Mouse (Mus musculus): ENCODE measurements around the gene Chrm2.

Chrm2 gene

DNA sequence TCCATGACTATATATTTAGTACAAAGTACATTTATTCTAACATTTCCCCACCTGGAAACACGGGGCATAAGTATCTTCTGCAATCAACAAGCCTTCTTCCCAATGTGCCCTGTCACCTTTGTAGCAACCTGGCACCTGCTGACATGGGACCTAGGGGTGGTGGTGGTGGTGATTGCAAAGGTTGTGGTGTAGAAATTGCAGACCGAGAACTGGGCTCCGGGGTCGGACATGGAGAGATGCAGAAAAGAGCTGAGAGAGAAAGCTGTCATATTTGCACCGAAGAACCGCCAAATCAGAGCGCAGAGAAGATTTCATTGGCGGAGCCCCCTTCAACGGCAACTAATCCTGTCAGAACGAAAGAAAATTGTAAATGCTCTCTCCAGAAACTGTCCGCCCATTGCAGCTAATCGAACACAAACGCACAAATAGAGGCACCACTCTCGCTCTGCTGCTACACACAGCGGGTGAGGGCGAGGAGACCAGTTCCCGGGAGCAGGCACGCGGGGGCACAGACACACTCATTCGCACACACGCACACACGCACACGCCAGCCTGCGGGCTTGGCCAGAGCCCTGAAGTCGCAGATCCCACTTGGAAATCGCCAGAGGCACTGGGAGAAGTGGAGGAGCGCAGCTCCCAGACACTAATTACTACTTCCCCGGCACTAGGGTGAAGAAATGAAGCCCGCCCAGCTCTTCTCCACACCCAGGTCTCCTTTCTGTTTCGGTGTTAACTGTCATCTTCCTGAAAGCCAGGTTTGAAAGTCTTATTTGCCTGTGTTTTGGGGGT is at the start of gene Chrm2:
Gene Chrm2, plus strand, starts transcription at position 473 of the 789 bp plus-strand sequence.
- in situ Hi-C loops (cut with MboI, MseI), result no loop called here

DNA sequence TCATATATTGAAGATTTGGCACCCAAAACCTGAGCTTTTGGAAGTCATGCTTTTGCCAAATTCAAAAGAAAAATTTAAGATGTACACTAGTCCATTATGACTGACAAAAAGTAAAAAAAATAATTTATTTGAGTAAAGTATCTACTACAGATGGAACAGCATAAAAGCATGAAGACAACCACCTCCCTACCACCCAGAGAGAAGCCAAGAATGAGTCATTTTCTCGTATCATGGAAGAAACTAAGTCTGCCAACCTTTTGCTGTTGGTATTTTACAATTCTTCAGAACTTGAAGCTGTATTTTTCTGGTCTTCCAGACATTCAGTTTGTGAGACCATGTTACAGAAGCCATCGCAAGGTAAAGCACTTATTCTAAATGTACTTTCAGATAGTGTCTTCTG is 13.9 kb upstream of the Chrm2 start:
- in situ Hi-C loops (cut with MboI, MseI), result loop anchor here in 1 of 2 experiments (10.0 kb wide), 1 partner anchor 529 kb away; no protein-coding TSS in a partner anchor

DNA sequence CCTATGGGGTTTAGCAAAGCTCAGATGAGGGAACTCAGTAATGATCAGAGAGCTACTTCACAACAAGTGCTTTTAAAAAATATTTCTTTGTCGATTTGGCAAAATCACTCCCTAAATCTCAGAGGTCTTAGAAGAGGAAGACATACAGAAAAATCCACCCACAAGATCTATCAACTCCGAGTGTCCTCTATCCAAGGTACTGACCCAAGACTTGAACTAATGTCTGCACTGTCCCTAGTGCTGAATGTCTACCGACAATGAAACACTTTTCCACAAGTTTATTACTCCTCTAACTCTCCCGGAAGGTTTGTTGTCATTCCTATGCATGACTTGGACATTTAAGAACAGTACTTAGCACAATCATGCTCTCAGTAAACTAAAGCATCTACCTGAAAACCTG is 9.9 kb upstream of the Chrm2 start:
- in situ Hi-C loops (cut with MboI, MseI), result loop anchor here in 1 of 2 experiments (10.0 kb wide), 1 partner anchor 533 kb away; no protein-coding TSS in a partner anchor

DNA sequence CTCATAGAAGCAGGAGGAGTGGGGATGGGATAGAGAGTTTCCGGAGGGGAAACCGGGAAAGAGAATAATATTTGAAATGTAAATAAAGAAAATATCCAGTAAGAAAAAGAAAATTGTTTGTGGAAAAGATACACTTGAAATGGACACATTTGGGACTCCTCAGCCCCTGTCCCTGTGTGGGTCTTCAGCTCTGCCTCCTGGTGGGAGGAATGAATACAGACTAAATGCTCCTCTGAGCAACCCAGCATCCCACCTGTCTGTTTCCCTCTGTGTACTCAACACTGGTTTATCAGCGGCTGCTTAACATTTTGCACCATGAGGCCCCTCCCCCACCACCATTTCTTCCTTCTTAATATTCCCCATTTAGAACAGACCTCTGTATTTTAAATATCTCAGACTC is 3.8 kb upstream of the Chrm2 start:
- in situ Hi-C loops (cut with MboI, MseI), result no loop called here

DNA sequence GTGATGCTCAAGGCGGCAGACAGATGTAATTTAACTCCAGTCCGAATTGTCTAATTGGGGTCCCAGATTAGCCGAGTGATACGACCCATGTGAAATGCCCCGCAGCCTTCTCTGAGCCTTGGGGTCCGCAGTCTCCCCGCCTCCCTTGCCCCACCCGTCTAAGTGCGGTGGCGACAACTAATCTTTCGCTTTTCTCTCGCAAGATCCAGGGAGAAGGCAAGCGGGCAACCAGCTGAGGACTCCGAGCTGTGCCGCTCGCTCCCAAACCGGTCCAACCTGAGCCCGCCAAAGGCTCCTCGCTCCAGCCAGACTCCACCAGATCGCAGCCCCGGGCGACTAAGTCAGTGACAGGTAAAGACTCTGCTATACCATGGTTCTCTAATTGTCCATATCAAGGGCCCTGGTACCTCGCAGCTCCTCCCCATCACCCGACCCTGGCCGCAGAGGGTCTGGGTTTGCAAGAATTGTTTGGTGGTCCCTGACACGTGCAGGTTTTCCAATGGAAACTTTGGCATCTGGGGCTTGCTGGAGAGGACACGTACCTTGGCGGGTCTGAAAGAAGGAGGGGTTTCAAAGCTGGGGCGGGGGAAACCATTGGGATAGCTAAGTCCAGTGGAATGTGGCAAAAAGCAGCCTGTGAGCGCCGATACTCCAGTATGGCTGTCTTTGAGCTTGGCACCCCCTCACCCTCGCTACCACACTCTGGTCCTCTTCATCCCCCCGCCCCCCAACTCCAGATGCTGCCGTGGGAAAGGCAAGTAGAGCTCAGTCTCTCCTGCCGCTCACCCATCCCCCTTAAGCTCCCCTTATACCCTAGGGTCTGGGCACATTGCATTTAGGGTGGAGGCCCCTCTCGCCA is 746 bp downstream of the Chrm2 start:
- in situ Hi-C loops (cut with MboI, MseI), result no loop called here

DNA sequence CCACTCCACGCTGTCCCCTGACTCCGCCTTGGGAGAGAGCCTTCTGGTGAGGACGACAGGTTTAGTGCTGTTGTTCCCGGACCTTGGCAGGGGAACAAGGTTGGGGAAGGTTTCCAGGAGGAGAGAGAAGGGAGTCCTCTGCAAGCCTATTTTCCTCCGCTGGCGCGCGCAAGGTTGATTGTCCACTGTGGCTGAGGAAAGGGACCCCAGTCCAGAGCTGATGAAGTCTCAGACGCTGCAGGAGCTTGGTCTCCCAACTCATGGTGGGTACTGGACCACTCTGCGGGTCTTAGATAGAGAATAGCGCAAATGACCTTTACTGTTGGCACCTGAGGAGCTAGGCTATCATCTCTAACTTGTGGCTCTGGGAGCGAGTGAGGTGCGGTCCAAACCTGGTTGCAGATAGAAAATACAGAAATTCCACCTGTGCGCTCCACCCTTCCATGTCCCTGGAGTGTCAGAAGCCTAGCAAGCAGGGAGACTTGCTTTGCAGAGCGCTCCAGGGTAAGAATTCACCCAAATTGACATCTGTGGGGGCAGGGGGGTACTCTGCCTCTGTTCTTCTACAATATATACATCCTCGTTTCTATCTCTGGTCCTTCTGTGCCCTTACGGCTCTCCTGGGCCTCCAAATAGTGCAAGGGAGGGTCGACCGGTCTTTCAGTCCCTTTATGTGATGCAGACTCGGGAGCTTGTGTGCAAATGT is 1.5 kb downstream of the Chrm2 start:
- in situ Hi-C loops (cut with MboI, MseI), result no loop called here

DNA sequence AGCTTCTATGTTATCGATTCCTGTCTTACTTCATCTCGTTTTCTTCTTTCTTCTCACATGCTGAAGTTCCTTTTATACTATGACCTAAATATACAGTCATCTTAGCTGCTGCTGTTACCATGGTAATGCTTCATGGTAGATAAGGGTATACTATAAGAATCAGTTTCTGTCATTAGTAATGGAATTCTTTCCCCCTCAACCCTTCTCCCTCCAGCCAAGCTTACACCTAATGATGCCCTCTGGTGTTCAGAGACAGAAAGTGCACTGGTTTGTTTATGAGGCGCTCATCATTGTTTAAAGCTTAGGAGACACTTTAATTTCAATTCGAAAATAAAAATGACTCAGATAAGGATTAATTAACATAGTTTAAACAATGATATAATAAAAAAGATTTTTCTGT is 5.8 kb downstream of the Chrm2 start:
- in situ Hi-C loops (cut with MboI, MseI), result no loop called here

DNA sequence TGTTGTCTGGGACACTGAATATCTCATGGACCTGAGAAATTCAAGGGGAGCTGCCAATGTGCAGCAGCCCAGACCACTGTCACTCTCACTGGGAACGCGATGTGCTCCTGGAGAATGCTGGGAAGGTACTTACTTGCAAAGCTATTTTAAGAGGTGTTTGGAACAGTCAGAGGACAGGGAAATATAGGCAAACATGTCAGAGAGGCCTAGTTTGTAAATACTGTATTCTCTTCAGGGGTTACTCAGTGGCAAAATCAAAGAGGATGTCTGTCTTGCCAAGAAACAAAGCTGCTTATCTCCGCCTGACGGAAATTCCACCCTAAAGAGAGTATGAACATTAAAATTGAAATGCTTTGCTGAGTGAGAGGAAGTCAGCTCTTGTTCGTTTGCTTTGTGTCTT is 17.3 kb downstream of the Chrm2 start:
- in situ Hi-C loops (cut with MboI, MseI), result no loop called here

DNA sequence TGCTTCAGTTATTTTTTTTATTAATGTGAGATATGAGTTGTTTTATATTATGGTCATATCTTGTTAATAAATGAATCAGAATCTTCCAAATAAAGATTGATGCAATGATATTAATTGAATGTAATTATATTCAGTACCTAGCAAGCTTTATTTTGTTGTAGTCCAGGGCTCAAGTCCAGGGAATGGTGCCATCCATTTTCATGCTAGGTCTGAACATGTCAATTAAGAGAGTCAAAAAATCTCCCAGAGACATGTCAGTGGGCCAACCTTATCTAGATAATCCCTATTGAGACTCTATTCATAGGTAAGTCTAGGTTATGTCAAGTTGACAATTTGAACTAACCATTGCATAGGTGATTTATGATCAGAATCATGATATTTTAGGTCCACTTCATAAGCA is 21.1 kb downstream of the Chrm2 start:
- in situ Hi-C loops (cut with MboI, MseI), result no loop called here

DNA sequence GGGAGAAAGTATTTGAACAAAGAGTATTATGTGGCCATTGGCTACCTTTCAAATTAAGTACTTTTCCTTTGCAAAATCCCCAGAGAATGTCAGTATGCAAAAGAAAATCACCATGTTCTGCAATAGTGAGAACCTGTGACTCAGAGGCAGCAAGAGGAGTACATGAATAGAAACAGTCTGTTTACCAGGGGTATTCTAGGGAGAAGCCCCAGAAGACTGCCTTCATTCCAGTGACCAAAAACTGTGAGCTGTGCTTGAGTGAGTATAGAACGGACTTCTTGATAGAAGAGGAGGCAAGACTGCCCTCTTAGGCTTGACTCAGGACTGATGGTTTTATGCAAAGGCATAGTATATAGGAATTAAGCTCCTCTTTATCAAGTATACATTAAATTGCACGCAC is 22.2 kb downstream of the Chrm2 start:
- in situ Hi-C loops (cut with MboI, MseI), result no loop called here

DNA sequence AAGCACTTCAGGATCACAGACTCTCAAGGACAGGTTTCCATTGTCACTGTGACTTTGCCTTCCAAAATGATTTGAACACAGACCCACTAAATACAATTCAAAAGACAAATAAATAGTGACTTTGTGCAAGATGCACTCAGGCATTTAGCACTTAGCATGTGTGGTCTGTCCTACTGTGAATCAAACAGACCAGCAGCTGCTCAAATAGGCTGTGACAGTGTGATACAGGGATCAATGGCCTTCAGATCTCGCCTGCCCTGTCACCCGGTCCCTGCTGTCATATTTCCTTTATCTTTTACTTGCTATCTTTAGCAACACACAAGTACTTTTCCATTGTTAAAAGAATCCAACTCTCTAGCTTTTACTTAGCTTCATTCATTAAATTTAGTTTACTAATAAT is 31.8 kb downstream of the Chrm2 start:
- in situ Hi-C loops (cut with MboI, MseI), result no loop called here

DNA sequence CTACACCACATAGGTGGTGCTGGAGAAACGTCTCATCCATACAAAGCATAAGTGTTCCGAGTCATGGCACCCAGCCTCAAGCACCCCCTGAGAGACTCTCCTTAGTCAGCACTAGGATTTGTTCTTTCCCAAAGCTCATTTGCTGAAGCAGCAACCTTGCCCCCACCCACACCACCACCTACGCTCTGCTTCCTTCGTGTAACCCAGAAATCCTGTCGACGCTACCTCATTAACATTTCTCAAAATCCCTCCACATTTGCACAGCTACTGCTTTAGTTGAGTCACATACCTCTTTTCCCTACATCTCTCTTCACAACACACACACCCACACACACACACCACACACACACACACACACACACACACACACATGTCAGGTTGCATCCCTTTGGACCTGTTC is 50.1 kb downstream of the Chrm2 start:
- in situ Hi-C loops (cut with MboI, MseI), result no loop called here

DNA sequence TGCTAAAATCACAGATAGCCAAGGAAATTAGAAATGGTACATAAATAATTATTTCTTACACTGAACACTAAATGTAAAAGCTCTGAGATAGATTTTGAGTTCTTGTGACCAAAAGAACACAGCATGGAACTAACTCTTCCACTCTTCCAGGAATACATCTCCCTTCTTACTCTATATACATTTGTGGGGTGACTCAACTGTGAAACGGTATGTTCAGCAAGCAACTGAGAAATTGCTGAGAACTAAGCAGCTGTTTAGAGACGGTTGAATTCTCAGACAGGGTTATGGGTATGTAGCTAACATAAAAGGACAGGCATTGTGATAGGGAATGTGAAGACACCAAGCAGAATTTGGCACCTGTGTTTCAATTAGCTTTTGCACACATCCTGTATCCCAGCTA is 51.3 kb downstream of the Chrm2 start:
- in situ Hi-C loops (cut with MboI, MseI), result no loop called here

DNA sequence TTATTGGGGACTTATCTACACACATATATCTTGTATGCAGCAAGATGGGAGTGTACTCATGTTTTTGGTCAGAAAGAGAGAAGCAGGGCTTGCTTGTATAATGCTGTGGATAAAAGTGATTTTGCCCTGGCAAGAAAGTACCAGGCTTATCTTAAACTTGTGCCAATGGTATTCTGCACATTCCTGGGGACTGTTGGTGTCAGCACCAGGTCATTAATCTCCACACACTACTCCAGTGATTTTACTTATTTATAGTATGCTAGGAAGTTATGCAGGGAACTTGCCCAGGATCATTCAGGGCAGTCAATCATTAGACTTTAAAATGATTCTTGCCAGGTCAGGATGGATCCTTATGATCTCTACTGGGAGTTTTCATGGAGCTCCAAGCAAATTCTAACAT is 63.6 kb downstream of the Chrm2 start:
- in situ Hi-C loops (cut with MboI, MseI), result no loop called here

DNA sequence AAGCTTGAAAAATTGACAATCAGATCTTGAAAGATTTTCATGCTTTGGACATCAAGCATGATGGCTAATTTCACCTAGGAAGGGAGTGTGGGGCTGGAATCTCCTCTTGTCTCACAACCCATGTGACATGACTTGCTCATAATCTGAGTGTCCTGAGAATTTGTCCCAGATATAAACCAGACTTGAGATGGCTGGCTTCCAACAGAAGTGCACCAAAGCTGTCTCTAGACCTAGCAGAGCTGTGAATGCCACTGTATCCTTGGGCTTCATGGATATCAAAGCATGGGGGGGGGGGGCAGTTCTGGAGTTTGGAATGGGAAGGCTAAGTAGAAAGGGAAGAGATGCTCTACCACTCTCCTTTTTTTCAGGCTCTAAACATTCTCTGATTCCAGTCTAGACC is 67.2 kb downstream of the Chrm2 start:
- in situ Hi-C loops (cut with MboI, MseI), result no loop called here

DNA sequence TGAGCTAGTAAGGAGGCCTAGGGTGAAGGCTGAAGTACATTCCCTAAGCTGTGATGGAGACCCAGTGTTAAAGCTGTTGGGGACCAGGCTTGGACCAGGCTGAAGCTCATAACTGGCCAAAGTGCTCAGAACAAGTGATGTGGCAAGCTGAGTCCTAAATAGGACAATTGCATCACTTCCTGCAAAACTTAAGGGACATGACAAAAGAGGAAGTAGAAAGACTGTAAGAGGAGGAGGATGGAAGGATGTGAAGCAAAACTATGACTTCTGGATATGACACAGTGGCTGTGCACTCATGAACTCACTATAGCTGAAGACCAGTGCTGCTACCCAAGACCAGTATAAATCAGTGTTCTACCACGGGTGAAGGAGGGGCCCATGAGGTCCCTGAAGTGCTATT is 69.1 kb downstream of the Chrm2 start:
- in situ Hi-C loops (cut with MboI, MseI), result no loop called here

DNA sequence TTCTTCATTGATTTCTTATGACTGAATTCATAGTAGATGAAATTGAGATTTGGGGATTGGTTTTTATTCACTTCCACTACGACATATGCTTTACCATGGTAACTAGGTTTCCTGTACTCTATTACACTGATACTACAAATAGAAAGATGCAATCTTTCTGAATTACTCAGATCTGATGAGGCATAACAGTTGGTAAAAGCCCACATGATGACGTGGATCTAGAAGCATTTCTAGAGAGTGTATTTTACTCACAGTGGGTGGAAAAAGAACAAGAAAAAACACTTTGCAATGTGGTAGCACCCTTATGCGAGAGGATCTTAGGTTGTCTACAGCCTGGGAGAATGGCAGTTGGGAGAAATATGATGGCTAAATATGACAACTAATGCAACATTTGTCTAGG is 76.1 kb downstream of the Chrm2 start:
- in situ Hi-C loops (cut with MboI, MseI), result loop anchor here in 1 of 2 experiments (5.0 kb wide), 1 partner anchor 733 kb away; no protein-coding TSS in a partner anchor

DNA sequence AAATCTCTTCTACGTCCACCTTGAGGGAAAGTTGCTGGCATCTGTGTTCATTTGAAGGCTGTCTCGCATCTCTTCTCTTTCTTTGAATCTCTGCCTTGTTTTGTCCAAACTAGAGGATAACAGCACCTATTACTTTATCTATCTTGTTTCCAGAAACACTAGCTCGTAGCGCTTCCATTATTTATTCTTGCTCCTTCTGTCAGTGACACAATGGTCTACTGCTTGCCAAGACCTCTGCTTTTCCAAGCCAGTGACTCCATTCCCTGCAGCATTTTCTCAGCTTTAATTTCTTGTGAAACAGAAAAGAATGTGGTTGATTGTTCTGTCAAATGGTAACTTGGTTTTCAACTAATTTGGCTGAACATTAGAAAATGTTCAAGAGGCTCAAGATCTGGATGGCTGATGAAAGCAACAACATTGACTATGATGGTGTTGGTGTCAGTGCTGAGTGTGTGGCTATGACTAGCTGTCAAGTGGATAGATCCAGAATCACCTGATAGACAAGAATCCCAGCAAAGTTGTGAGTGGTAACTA is 96.3 kb downstream of the Chrm2 start:
- in situ Hi-C loops (cut with MboI, MseI), result no loop called here

DNA sequence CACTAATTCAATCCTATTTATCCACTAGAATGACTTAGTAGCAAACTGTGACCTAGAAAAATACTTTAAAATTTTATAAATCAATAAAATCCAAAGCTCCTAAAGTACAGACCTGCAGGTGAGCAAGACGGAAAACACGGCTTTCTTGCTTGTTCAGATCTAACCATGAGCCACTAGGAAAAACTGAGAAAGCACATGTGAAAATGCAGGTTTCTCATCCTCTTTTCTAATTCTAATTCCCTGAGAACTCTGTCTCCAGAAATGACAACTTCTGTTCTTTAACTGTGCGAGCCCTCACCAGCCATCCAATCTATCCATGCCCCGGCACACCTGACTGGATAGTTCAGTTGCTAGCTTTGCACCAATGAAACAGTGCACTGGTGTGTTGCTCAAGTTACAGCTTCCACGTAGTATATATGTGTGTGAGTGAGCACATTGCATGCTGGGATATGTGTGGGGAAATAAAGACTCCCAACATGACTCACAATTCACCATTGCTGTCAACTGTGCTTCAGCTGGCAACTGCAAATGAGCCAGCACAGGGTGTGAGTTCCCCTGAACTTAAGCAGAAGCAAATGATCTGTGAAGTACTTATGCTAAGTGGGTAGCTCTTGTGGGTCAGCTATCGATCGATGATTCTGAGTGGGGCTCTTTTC is 119.3 kb downstream of the Chrm2 start:
- in situ Hi-C loops (cut with MboI, MseI), result no loop called here

DNA sequence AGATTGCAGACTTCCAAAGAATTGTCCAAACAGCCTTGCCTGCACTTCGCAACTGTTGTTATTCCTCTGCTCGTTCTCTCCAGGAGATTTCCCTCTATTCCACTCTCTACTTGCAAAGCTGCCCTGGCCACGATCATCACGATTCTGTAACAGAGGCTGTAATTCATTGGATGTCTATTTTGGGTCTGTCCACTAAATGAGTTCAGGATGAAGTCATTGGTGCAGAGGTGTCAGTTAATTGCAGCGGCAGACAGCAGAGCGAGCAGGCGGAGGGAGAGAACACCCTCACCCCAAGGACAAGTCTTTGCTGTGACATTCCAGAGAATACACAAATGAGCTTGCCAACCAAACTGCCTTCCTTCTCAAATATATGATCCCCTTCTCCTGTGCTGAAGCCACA is 120.1 kb downstream of the Chrm2 start:
- in situ Hi-C loops (cut with MboI, MseI), result no loop called here

DNA sequence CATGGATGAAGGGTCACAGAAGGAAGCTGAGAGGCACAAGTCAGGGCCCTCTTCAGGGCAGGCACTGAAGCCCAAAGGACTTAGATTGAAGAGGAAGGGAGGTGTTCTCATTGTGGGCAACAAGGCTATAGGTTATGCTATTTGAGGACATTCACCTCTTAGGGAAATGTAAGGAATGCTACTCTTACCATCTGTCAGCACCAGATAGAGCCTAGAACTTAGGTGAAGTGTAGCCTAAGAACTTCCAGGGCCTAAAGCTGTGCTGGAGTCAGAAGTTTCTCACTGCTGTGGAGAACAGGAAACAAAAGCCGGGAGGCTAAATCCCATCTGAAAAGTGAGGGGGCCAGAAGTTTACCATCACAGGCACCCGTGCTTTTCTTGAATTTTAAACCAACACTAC is 120.6 kb downstream of the Chrm2 start:
- in situ Hi-C loops (cut with MboI, MseI), result no loop called here

Measured in T-helper 17 cell (primary cell).